Mouse (Mus musculus): ENCODE results near the gene Gm42791.

DNA sequence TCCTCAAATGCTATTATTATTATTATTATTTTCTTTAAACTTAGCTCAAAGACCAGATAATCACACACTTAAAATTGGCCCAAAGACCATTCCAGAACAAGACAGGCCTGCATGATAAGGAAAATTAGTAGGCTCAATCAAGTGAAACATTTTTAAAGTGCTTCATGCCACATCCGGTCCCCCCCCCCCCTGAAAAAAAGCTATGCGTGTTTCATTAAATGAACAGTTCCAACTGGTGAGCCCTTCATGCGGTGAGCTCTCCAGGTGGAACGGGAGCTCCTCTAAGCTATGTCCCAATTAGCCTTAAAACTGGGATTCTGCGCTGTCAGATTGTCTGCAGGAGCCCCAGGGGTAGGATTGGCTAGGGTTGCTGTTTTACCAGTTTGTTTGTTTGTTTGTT, 21.3 kb upstream of the Gm42791 start:
- TF ChIP-seq POLR2A (IDR thresholded peaks at IDR 0.05; ENCODE audit: control insufficient read depth, low read depth, low read length), result no peak
- TF ChIP-seq CTCF (IDR thresholded peaks at IDR 0.05; ENCODE audit: control insufficient read depth, insufficient read depth, insufficient replicate concordance, low read depth, low read length), result no peak

Measured in testis, adult 2 months (tissue).